Mouse (Mus musculus) adrenal gland, postnatal 14 days (tissue): ENCODE measurements around the gene Fam228a. TPM values are rescaled to one million over a fixed set of nuclear protein-coding genes. Genes with fewer than 3 reads are reported as not detected.
A peak's percentile ranks its signal among the peaks of the same experiment; 100 is the strongest.
"Not testable (repeated sequence)": the region's sequence is repeated elsewhere in the genome, so short reads cannot be mapped to it uniquely, and the experiment has no call there.

Experiments
- DNase-seq: peaks from one replicate; pipeline ENCODE4 v3.0.0; 2021; ENCODE audit warnings: mixed read lengths
- total RNA-seq: library from RNA; stranded (reverse); gene quantifications from 2 replicates; pipeline ENCODE4 v1.2.3, GENCODE M21; 2021

Gene Fam228a
- total RNA-seq, 1 experiment from 2014 or later: 0.30 TPM

GRCm38 (mm10) chr12:4717417-4717816, 20.8 kb downstream of the Fam228a start:
- peak; percentile 58 for DNase-seq

GRCm38 (mm10) chr12:4715606-4716005, 22.6 kb downstream of the Fam228a start:
- no peak for DNase-seq

DNA sequence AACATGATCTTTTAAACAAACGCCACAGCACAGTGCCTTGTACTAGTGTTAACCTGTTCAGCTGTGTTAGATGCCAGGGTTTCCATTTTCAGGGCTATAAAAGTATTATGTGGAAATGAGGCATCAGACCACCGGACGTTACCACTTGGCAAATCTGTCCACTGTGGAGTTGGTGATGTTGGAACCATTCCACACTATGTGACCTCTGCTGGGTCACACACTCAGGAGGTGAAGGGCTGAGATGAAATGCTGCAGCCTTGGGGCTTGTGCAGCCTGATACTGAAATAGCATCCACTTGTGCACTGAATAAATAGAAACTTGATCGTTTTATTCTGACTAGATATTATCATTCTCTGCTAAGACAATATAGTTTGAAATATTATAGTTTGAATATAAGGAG, 24.9 kb downstream of the Fam228a start:
- DNase-seq: no peak

GRCm38 (mm10) chr12:4709926-4710325, 28.3 kb downstream of the Fam228a start:
- no peak for DNase-seq

GRCm38 (mm10) chr12:4708881-4709604, 29.2 kb downstream of the Fam228a start:
- no peak for DNase-seq

DNA sequence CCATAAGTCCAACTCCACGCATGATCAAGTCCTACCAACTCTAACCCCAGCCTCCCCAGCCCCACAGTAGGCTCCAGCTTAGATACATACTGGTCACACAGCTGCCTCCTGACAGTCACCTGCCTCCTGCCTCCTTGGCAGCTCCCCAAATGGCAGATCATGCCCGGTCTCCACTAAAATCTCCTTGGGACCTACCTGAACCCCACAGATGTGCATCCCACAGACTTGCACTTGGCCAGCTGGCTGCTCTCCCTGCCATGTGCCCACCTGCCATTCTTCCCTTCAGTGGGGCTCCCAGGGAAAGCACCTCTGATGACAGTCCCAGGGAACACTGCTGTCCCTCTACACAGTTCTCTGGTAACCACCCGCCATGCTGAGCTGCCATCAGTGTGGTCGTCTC, 29.9 kb downstream of the Fam228a start:
- DNase-seq: no peak

- no peak for DNase-seq
Measured at GRCm38 (mm10) chr12:4707488-4708017, 30.7 kb downstream of the Fam228a start.

GRCm38 (mm10) chr12:4706901-4707300, 31.3 kb downstream of the Fam228a start:
- no peak for DNase-seq

- no peak for DNase-seq
Measured at GRCm38 (mm10) chr12:4706175-4706574, 32.1 kb downstream of the Fam228a start.

DNA sequence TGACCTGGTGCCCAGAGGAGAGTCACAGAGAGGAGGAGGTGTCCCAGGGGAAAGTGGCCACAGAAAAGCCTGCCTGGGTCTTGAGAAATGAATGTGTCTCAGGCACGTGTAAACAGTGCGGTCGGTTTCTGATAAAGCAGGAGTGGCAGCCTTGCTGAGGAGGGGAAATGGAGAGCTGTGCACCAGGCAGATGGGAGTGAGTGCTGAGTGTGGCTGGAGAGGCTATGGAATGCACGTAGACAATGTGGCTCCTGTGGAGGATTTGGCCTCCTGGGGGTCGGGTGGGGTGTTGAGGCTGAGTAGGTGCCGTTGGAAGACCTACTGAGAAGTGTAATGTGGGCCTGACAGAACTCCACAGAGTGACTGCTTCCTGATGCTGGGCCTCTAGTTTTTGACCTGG, 32.6 kb downstream of the Fam228a start:
- DNase-seq: not testable (repeated sequence)

DNA sequence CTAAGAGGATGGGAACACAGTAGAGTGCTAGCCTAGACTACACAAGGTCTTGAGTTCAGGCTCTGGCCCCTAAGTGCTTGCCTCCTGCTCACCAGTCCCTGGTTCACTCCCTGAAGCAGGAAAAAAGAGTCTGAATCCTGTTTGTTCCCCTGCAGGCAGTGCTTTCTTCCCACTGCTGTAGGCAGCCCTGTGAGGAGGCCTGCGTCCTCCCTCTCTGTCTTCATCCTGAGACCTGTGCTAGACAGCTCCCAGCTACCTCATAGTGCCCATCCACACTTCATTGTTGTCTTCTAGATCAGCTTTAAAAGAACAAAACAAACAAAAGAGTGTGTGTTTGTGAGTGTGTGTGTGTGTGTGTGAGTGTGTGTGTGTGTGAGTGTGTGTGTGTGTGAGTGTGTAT, 43.7 kb downstream of the Fam228a start:
- no peak for DNase-seq

- DNase-seq: no peak
Measured at GRCm38 (mm10) chr12:4691193-4691592, 47.0 kb downstream of the Fam228a start.

DNA sequence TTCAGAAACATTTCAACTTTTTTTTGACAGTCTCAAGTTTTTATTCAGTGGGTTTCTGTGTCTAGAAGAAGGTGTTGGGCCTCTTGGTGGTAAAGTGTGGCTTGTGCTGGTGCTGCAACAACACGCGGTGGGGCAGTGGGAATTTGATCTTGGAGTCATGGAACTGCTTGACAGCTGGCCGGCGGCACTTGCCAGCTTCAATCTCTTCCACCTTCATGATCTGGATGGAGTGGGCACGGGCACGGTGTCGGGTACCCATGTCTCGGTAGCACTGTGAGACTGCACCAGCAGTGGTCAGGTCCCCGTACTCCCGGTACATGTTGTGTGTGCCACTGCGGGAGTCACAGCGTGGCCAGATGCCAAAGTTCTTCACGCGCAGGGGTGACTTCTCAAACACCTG, 48.9 kb downstream of the Fam228a start:
- DNase-seq: no peak

DNA sequence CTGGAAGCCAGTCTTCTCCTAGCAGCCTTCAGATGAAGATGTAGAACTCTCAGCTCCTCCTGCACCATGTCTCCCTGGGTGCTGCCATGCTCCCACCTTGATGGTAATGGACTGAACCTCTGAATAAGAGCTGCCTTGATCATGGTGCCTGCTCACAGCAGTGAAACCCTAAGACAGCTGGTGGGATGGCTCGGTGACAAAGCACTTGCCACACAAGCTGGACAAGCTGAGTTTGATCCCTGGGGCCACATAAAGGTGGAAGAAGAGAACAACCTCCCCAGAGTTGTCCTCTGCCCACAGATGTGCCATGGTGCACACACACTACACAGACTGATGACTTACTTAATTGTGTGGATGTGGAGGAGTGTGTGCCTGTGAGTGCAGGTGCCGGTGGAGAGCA, 49.8 kb downstream of the Fam228a start:
- no peak for DNase-seq

DNA sequence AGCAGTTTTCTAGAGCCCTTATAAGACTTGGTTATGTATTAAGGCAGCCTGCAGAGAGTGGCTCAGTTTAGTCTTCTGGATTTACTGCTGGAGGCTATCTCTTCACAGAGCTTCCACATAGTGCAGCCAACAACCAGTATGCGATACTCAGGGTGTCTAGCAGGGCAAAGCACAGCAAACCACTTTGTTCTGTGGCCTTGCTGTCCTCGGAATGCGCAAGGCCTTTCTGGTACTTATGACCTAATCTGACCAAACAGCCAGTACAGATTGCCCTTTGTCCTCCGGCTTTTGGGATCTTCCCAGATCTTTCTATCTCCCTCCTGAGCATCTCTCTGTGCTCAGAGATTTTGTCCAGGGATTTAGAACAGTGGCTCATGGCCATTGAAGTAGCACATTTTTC, 52.8 kb downstream of the Fam228a start:
- peak; percentile 30 for DNase-seq

DNA sequence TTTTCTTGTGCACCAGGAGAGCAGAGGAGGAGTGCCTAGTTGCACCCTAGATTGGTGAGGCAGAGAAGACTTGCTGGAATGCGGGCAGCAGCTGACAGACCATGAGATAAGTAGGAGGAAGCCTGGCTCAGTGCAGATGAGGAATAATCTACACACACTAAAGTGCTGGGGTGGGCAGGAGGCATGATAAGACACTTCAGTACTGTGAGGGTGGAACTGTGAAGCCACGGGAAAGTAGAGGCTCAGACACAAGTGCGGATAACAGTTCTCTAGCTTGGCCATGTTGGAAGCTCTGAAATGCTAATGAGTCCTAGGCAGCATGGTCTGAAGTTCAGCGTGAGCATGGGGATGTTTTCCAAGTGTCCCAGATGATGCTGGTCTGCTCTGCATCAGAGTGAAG, 58.3 kb downstream of the Fam228a start:
- no peak for DNase-seq

DNA sequence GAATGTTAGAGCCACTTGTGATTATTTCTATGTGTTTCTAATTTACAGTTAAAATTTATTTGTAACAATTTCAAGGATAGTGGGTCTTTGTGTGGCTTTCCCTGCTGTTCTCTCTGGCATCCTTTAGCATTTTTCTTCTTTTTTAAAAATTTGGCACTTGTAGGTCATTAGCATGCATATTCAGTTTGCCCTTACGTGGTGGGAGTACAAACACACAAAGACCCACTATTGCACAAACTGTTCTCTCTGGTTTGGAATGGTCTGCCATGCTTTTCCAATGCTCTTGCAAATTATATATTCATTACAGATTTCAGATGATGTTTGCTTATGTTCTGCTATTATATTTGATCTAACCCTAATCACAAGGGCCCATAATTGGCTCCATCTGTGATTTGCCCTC, 61.9 kb downstream of the Fam228a start:
- no peak for DNase-seq

DNA sequence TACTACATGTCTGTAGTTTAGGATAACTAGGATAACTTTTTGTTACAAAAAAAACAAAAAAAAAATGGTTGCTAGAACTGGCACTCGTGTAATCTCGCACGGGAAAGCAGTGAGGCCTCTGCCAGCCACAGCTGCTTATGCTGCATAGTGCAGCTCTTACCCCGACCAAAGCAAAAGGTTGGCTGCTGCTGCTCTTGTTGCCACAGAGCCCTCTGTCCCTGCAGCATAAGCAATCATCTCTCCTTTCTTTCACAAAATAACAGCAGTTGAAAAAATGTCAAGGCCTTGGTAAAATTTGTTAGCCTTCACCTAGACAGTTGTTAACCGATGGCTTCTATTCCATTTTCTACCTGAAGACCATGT, 72.6 kb downstream of the Fam228a start:
- peak; percentile 16 for DNase-seq

DNA sequence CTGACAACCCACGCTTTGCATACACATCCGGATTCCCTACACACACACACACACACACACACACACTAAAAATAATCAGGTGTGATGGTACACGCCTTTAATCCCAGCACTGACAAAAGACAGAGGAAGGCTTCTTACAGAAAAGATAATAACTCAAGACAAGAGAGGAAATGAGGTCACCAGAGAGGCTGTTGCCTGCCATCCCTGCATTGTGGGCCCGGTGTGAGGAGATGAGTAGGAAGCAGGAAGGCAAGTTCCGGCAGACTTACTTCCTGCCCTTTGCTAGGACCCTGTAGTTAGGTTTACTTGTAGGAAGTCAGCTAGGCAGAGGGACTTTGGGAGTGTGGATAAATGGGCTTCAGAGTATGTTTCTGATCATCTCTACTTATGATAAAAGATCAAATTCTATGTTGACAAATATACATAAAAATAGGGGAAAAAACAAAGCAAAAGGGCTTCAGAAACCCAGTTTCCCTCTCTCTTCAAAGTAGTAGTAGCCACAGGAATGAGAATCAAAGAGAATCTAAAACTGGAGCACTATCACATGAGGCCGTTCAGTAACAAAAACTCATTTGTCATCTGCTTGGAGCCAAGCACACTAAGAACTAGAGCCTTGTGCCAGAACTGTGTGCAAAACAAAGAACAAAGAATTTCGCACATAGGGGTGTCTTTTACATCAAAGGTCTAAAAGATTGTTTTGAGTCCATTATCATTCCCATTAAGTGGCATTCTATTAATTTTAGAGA, 73.1 kb downstream of the Fam228a start:
- DNase-seq: peak; percentile 36
